Mouse (Mus musculus) neutrophil, adult 65 days (primary cell): ENCODE results near the gene Gk2. TPM values are rescaled to one million over a fixed set of nuclear protein-coding genes. Genes with fewer than 3 reads are reported as not detected.

Experiments
- total RNA-seq: library from RNA; stranded (reverse); gene quantifications from 2 replicates; pipeline ENCODE4 v1.2.4, GENCODE M21; 2023

The Gk2 gene
- not detected in 2 replicates for total RNA-seq

DNA sequence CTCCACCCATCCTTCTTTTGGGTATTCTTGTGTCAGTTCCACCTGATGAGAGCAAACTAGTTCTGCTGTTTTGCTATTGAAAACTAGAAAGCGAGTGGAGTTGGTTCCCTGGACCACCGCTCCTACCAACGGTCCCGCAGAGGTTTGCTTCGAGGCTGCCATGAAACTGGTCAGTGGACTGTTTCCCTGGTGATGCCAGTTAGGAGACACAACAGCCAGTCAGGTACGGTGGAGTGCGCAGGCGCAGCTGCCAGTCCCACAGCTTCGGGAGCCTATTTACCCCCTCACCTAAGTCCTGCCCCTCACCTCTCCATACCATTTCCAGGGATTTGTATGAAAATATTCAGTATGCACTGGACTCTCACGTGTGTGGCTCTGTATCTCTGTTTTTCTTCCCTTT, at the start of gene Gk2:
Gene Gk2 (minus strand): TSS at position 206 of the 400 bp plus-strand sequence.

Other genes starting within 250 kb of the Gk2 start
- gene Naa11, start 64.6 kb downstream of the Gk2 start, total RNA-seq, result not detected in 2 replicates